Mouse (Mus musculus) MEL (cell line): Measurements from ENCODE around the gene Ccdc151. TPM values are rescaled to one million over a fixed set of nuclear protein-coding genes. Genes with fewer than 3 reads are reported as not detected.
A peak's percentile ranks its signal among the peaks of the same experiment; 100 is the strongest.

Experiments used
- DNase-seq: peaks from one replicate; pipeline ENCODE4 v3.0.0; 2011; ENCODE audit warnings: low read depth, low spot score
- H3K27ac ChIP-seq: 2 replicates; pipeline ENCODE4 v1.5.1; 2012; ENCODE audit warnings: low read depth, mild to moderate bottlenecking, control low read depth, low read length, moderate library complexity; ENCODE audit not compliant: control insufficient read depth
- H3K27me3 ChIP-seq, 2 experiments: fragments of 150-350 bp in 1 of 2; sonication (generic) in 1 of 2; 2 replicates each; pipeline ENCODE4 v1.6.1; 2012; ENCODE audit warnings: low read length in 2 of 2, mild to moderate bottlenecking in 2 of 2, improper control_type of control experiment in 1 of 2, moderate library complexity in 1 of 2; ENCODE audit not compliant: insufficient read depth in 2 of 2, control insufficient read depth in 1 of 2
- H3K36me3 ChIP-seq, 2 experiments: 2 replicates each; pipeline ENCODE4 v1.6.1; 2012 to 2014; ENCODE audit warnings: low read length in 2 of 2, improper control_type of control experiment in 1 of 2, inconsistent platforms in 1 of 2, mild to moderate bottlenecking in 1 of 2; ENCODE audit not compliant: insufficient read depth in 2 of 2, control insufficient read depth in 1 of 2
- H3K4me1 ChIP-seq, 2 experiments: fragments of 150-350 bp in 1 of 2; sonication (generic) in 1 of 2; 2 replicates each; pipeline ENCODE4 v1.6.1; 2012; ENCODE audit warnings: low read length in 2 of 2, improper control_type of control experiment in 1 of 2, mild to moderate bottlenecking in 1 of 2; ENCODE audit not compliant: insufficient read depth in 2 of 2, control insufficient read depth in 1 of 2
- H3K4me3 ChIP-seq, 2 experiments: fragments of 150-350 bp in 1 of 2; sonication (generic) in 1 of 2; 2 replicates each; pipeline ENCODE4 v1.5.1; 2012; ENCODE audit warnings: low read depth in 2 of 2, low read length in 2 of 2, mild to moderate bottlenecking in 2 of 2, moderate library complexity in 2 of 2, control low read depth in 1 of 2, improper control_type of control experiment in 1 of 2; ENCODE audit not compliant: control insufficient read depth in 1 of 2, insufficient read depth in 1 of 2
- H3K79me2 ChIP-seq: 2 replicates; pipeline ENCODE4 v1.6.1; 2012; ENCODE audit warnings: mild to moderate bottlenecking, low read length, moderate library complexity; ENCODE audit not compliant: control insufficient read depth, poor library complexity, insufficient read depth
- H3K9ac ChIP-seq: 2 replicates; pipeline ENCODE4 v1.6.1; 2012; ENCODE audit warnings: low read depth, mild to moderate bottlenecking, control low read depth, low read length, moderate library complexity; ENCODE audit not compliant: control insufficient read depth, poor library complexity, severe bottlenecking
- H3K9me3 ChIP-seq: fragments of 150-350 bp; sonication (generic); replicated peaks from 2 replicates; pipeline ENCODE4 v1.6.1; 2012; ENCODE audit warnings: mild to moderate bottlenecking, low read length, improper control_type of control experiment, moderate library complexity; ENCODE audit not compliant: insufficient read depth
- BHLHE40 ChIP-seq: IDR thresholded peaks from 2 replicates; pipeline ENCODE4 v1.6.1; 2012; ENCODE audit warnings: low read depth, mild to moderate bottlenecking, inconsistent platforms, low read length, improper control_type of control experiment, borderline replicate concordance
- CHD2 ChIP-seq: IDR thresholded peaks from 2 replicates; pipeline ENCODE4 v1.6.1; 2011; ENCODE audit warnings: low read length, improper control_type of control experiment
- CTCF ChIP-seq, 3 experiments: IDR thresholded peaks in 2 of 3; conservative IDR thresholded peaks in 1 of 3; 2 replicates each; pipeline ENCODE4 v1.5.1; 2011 to 2012; ENCODE audit warnings: low read length in 3 of 3, low read depth in 2 of 3, mild to moderate bottlenecking in 2 of 3, improper control_type of control experiment in 1 of 3, inconsistent platforms in 1 of 3, mixed read lengths in 1 of 3, moderate library complexity in 1 of 3; ENCODE audit not compliant: control insufficient read depth in 1 of 3, insufficient read depth in 1 of 3, poor library complexity in 1 of 3, severe bottlenecking in 1 of 3
- E2F4 ChIP-seq: IDR thresholded peaks from 2 replicates; pipeline ENCODE4 v1.6.1; 2011; ENCODE audit warnings: low read depth, low read length, improper control_type of control experiment, borderline replicate concordance
- ELF1 ChIP-seq: IDR thresholded peaks from 2 replicates; pipeline ENCODE4 v1.6.1; 2014; ENCODE audit warnings: low read depth, mild to moderate bottlenecking, inconsistent platforms, low read length, improper control_type of control experiment, moderate library complexity
- ETS1 ChIP-seq: IDR thresholded peaks from 2 replicates; pipeline ENCODE4 v1.6.1; 2012; ENCODE audit warnings: low read depth, mild to moderate bottlenecking, inconsistent platforms, low read length, improper control_type of control experiment, moderate library complexity
- GABPA ChIP-seq: IDR thresholded peaks from 2 replicates; pipeline ENCODE4 v1.6.1; 2012; ENCODE audit warnings: low read depth, mild to moderate bottlenecking, inconsistent platforms, low read length, improper control_type of control experiment, moderate library complexity
- GATA1 ChIP-seq: IDR thresholded peaks from 2 replicates; pipeline ENCODE4 v1.6.1; 2011; ENCODE audit warnings: low read depth, low read length, improper control_type of control experiment
- JUND ChIP-seq: IDR thresholded peaks from 2 replicates; pipeline ENCODE4 v1.6.1; 2011; ENCODE audit warnings: low read depth, mild to moderate bottlenecking, improper control_type of control experiment, low read length
- KAT2A ChIP-seq: conservative IDR thresholded peaks from 2 replicates; pipeline ENCODE4 v1.6.1; 2012; ENCODE audit warnings: low read depth, low read length, improper control_type of control experiment, inconsistent platforms
- MAX ChIP-seq: IDR thresholded peaks from 2 replicates; pipeline ENCODE4 v1.6.1; 2011; ENCODE audit warnings: low read length, improper control_type of control experiment
- MAZ ChIP-seq: IDR thresholded peaks from 2 replicates; pipeline ENCODE4 v1.6.1; 2012; ENCODE audit warnings: low read depth, mild to moderate bottlenecking, inconsistent platforms, low read length, improper control_type of control experiment
- MXI1 ChIP-seq: IDR thresholded peaks from 2 replicates; pipeline ENCODE4 v1.6.1; 2011; ENCODE audit warnings: mild to moderate bottlenecking, low read depth, low read length, improper control_type of control experiment
- MYB ChIP-seq: IDR thresholded peaks from 2 replicates; pipeline ENCODE4 v1.6.1; 2011; ENCODE audit warnings: mild to moderate bottlenecking, low read depth, low read length, improper control_type of control experiment
- NELFE ChIP-seq: IDR thresholded peaks from 2 replicates; pipeline ENCODE4 v1.6.1; 2011; ENCODE audit warnings: low read depth, low read length, improper control_type of control experiment
- POLR2AphosphoS5 ChIP-seq: IDR thresholded peaks from 2 replicates; pipeline ENCODE4 v1.6.1; 2012; ENCODE audit warnings: low read depth, borderline replicate concordance, mild to moderate bottlenecking, inconsistent platforms, low read length, moderate library complexity, mixed read lengths
- RCOR1 ChIP-seq: IDR thresholded peaks from 2 replicates; pipeline ENCODE4 v1.6.1; 2012; ENCODE audit warnings: low read depth, mild to moderate bottlenecking, inconsistent platforms, low read length, improper control_type of control experiment
- SIN3A ChIP-seq: IDR thresholded peaks from 2 replicates; pipeline ENCODE4 v1.6.1; 2012; ENCODE audit warnings: low read length, improper control_type of control experiment, inconsistent platforms
- SMC3 ChIP-seq: IDR thresholded peaks from 2 replicates; pipeline ENCODE4 v1.6.1; 2011; ENCODE audit warnings: low read depth, low read length, improper control_type of control experiment
- TAL1 ChIP-seq: IDR thresholded peaks from 2 replicates; pipeline ENCODE4 v1.6.1; 2012; ENCODE audit warnings: mild to moderate bottlenecking, inconsistent platforms, low read length, moderate library complexity, mixed read lengths
- USF1 ChIP-seq: IDR thresholded peaks from 2 replicates; pipeline ENCODE4 v1.6.1; 2014; ENCODE audit warnings: low read depth, mild to moderate bottlenecking, inconsistent platforms, low read length, improper control_type of control experiment, moderate library complexity
- ZC3H11A ChIP-seq: IDR thresholded peaks from 2 replicates; pipeline ENCODE4 v1.6.1; 2012; ENCODE audit warnings: low read depth, mild to moderate bottlenecking, inconsistent platforms, low read length, improper control_type of control experiment
- ZKSCAN1 ChIP-seq: IDR thresholded peaks from 2 replicates; pipeline ENCODE4 v1.6.1; 2012; ENCODE audit warnings: low read depth, mild to moderate bottlenecking, inconsistent platforms, low read length, improper control_type of control experiment, moderate library complexity
- polyA plus RNA-seq, 2 experiments: library from polyadenylated mRNA; stranded (reverse) in 1 of 2; unstranded in 1 of 2; fragments of >175 nt in 1 of 2; fragments of >200 nt in 1 of 2; gene quantifications; 2 replicates each; pipeline versions ENCODE4 v1.2.1 to v1.2.4; 2012; ENCODE audit warnings: low replicate concordance in 2 of 2, low read depth in 1 of 2; ENCODE audit not compliant: insufficient read length in 2 of 2, insufficient read depth in 1 of 2, missing spikeins in 1 of 2
- total RNA-seq: library from RNA; depleted of rRNA; stranded (reverse); fragments of 300-350 nt; gene quantifications from 2 replicates; pipeline ENCODE4 v1.2.3, GENCODE M21; 2012

Gene Ccdc151
- total and polyA plus RNA-seq, 3 experiments, result 0.19 to 0.99 TPM; not detected in 1

GRCm38 (mm10) chr9:21968883-21969282 lies 33.6 kb downstream of the Ccdc151 start:
- Histone ChIP-seq H3K27ac (no peak overlapping the region), H3K79me2 (no peaks in the 10 kb centered on the region), H3K9ac (no peak overlapping the region), H3K36me3 (peaks cover 0 to 4% of the 10 kb centered on the region in 2 experiments; a peak in 2 of 4 replicates), H3K9me3 (no peaks in the 10 kb centered on the region), H3K27me3 (peaks cover 2 to 4% of the 10 kb centered on the region in 2 experiments; a peak in 2 of 4 replicates), H3K4me3 (no peak overlapping the region), H3K4me1 (peaks cover 4% of the 10 kb centered on the region in 2 experiments)
- no peak for DNase-seq
- TF ChIP-seq SIN3A, result no peak
- no peak for TF ChIP-seq JUND
- TF ChIP-seq SMC3, result no peak
- TF ChIP-seq GABPA, result no peak
- TF ChIP-seq KAT2A, result no peak
- no peak for TF ChIP-seq CTCF (IDR thresholded peaks at IDR 0.05 in 2 of 3, conservative IDR thresholded peaks at IDR 0.05 in 1 of 3; ENCODE audit: control insufficient read depth in 1 of 3, insufficient read depth in 1 of 3, low read depth in 2 of 3, low read length in 3 of 3, poor library complexity in 1 of 3, severe bottlenecking in 1 of 3)
- no peak for TF ChIP-seq MAX
- TF ChIP-seq NELFE, result no peak
- TF ChIP-seq BHLHE40, result no peak
- no peak for TF ChIP-seq ZKSCAN1
- no peak for TF ChIP-seq POLR2AphosphoS5
- no peak for TF ChIP-seq MXI1
- no peak for TF ChIP-seq ETS1
- no peak for TF ChIP-seq MAZ
- no peak for TF ChIP-seq ZC3H11A

- peaks cover 0 to 1% of the 10 kb centered on the region in 2 experiments; a peak in 1 of 4 replicates for H3K27me3 ChIP-seq
- peaks cover 14 to 26% of the 10 kb centered on the region in 2 experiments for H3K36me3 ChIP-seq
- no peak for TF ChIP-seq CHD2
- no peak for TF ChIP-seq USF1
- TF ChIP-seq E2F4, result no peak
- TF ChIP-seq MYB, result no peak
- no peak for TF ChIP-seq ELF1
- TF ChIP-seq GATA1, result peak; percentile 87
- no peak for TF ChIP-seq RCOR1
- no peak for TF ChIP-seq ZC3H11A
- TF ChIP-seq MAX, result no peak
- TF ChIP-seq TAL1, result peak; percentile 78
- DNase-seq, result peak; percentile 95
- H3K9me3 ChIP-seq, result no peaks in the 10 kb centered on the region
- peak within 1 kb of the TSS; percentile 77 for H3K9ac ChIP-seq
- peak within 1 kb of the TSS; percentile 75 to 77 for H3K4me3 ChIP-seq
- H3K79me2 ChIP-seq, result peaks cover 41% of the 10 kb centered on the region
- H3K27ac ChIP-seq, result peak within 1 kb of the TSS; percentile 91
- H3K4me1 ChIP-seq, result peaks cover 13 to 27% of the 10 kb centered on the region in 2 experiments
Measured at GRCm38 (mm10) chr9:21963417-21963816, 39.0 kb downstream of the Ccdc151 start, which contains the start of gene Epor. Epor (minus strand) TSS chr9:21963506.
